Mouse (Mus musculus) forebrain, embryonic 15.5 days (tissue): ENCODE data around the gene Kcnk15. TPM values are rescaled to one million over a fixed set of nuclear protein-coding genes. Genes with fewer than 3 reads are reported as not detected.

ENCODE experiments used
- ATAC-seq: fragments of 200-750 bp; cut with Nextera tagmentation; replicated peaks from 2 replicates; pipeline ENCODE4 v1.8.0; 2017; ENCODE audit warnings: mild to moderate bottlenecking, moderate TSS enrichment, moderate library complexity
- H3K27ac ChIP-seq: fragments of 300-500 bp; sonication (generic); replicated peaks from 2 replicates; pipeline ENCODE4 v1.5.1; 2015; ENCODE audit warnings: mild to moderate bottlenecking, inconsistent platforms
- H3K27me3 ChIP-seq: fragments of 300-500 bp; sonication (generic); 2 replicates; pipeline ENCODE4 v1.6.1; 2015; ENCODE audit warnings: inconsistent platforms
- H3K36me3 ChIP-seq: fragments of 300-500 bp; sonication (generic); 2 replicates; pipeline ENCODE4 v1.6.1; 2015; ENCODE audit warnings: mild to moderate bottlenecking, inconsistent platforms
- H3K4me1 ChIP-seq: fragments of 300-500 bp; sonication (generic); 2 replicates; pipeline ENCODE4 v1.6.1; 2015; ENCODE audit warnings: inconsistent platforms
- H3K4me2 ChIP-seq: fragments of 300-500 bp; sonication (generic); replicated peaks from 2 replicates; pipeline ENCODE4 v1.6.1; 2015; ENCODE audit warnings: mild to moderate bottlenecking, inconsistent platforms
- H3K4me3 ChIP-seq: fragments of 300-500 bp; sonication (generic); 2 replicates; pipeline ENCODE4 v1.5.1; 2015; ENCODE audit warnings: mild to moderate bottlenecking, inconsistent platforms
- H3K9ac ChIP-seq: fragments of 300-500 bp; sonication (generic); replicated peaks from 2 replicates; pipeline ENCODE4 v1.6.1; 2015; ENCODE audit warnings: mild to moderate bottlenecking, inconsistent platforms
- H3K9me3 ChIP-seq: fragments of 300-500 bp; sonication (generic); 2 replicates; pipeline ENCODE4 v1.6.1; 2016; ENCODE audit warnings: inconsistent platforms
- WGBS: fragments of 180-500 bp; shearing (Covaris S2); methylation state at CpG from one replicate; pipeline ENCODE4 v1.1.7; 2015; ENCODE audit warnings: mixed read lengths; 5-methylcytosine and 5-hydroxymethylcytosine counted together
- polyA plus RNA-seq: library from polyadenylated mRNA; unstranded; fragments of >200 nt; fragmentation: Nextera tagmentation; extraction: Ambion mirVana; gene quantifications from 2 replicates; pipeline ENCODE4 v1.2.1, GENCODE M21; 2015

Kcnk15 gene
- polyA plus RNA-seq = not detected in 2 replicates

- H3K4me3 ChIP-seq = peak within 1 kb of the TSS; percentile 27
- H3K9ac ChIP-seq = no peak within 1 kb of the TSS
- H3K27me3 ChIP-seq = peaks cover 85% of the 10 kb centered on the region
- ATAC-seq = peak; percentile 32; the same call in 1 of the 2 replicates
- no peak within 1 kb of the TSS for H3K27ac ChIP-seq
- WGBS = 2% methylated on average over 38 of the region's 38 CpGs
- H3K4me1 ChIP-seq = peaks cover 9% of the 10 kb centered on the region
- H3K9me3 ChIP-seq = no peaks in the 10 kb centered on the region
- no peaks in the 10 kb centered on the region for H3K36me3 ChIP-seq
- H3K4me2 ChIP-seq = peak within 1 kb of the TSS; percentile 30
These were observed at the start of gene Kcnk15 for GRCm38 (mm10) chr2:163853461-163853901. TSS of gene Kcnk15 (plus strand) at chr2:163853651.

DNA sequence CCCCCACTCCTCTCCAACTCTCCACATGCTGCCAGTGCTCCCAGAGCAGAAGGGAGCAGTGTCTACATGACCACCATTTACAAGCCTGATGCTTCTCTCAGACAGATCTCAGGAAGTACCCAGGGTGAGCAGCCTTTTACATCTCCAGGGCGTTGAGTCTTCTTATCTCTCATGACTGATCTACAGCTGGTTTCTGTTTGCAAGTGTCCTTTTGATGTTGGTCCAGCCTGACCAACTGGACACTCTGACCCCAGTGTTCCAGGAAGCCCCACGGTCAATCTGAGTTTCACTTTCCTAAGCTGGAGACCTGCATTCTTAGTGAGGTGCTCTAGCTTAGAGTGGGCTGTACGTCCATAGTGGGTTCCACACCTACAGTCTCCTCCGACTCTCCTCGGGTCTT is 49.6 kb upstream of the Kcnk15 start:
- Histone ChIP-seq H3K4me1 (no peaks in the 10 kb centered on the region), H3K9ac (no peak overlapping the region), H3K4me2 (no peak overlapping the region), H3K4me3 (no peak overlapping the region), H3K9me3 (no peaks in the 10 kb centered on the region), H3K27me3 (no peaks in the 10 kb centered on the region), H3K36me3 (no peaks in the 10 kb centered on the region), H3K27ac (no peak overlapping the region)
- 85% methylated on average over 5 of the region's 5 CpGs for WGBS
- ATAC-seq = no peak

- WGBS = 86% methylated on average over 4 of the region's 4 CpGs
- no peaks in the 10 kb centered on the region for H3K4me1 ChIP-seq
These were observed 44.3 kb upstream of the Kcnk15 start for GRCm38 (mm10) chr2:163809166-163809565.

GRCm38 (mm10) chr2:163809704-163810103 is 43.7 kb upstream of the Kcnk15 start:
- Histone ChIP-seq H3K4me3 (no peak overlapping the region), H3K9ac (no peak overlapping the region), H3K27me3 (no peaks in the 10 kb centered on the region), H3K27ac (no peak overlapping the region), H3K9me3 (no peaks in the 10 kb centered on the region), H3K4me1 (no peaks in the 10 kb centered on the region), H3K36me3 (no peaks in the 10 kb centered on the region), H3K4me2 (no peak overlapping the region)
- no peak for ATAC-seq
- 73% methylated on average over 7 of the region's 7 CpGs for WGBS

More at GRCm38 (mm10) chr2:163809166-163809565, 44.3 kb upstream of the Kcnk15 start:
- Histone ChIP-seq H3K27ac (no peak overlapping the region), H3K9me3 (no peaks in the 10 kb centered on the region), H3K27me3 (no peaks in the 10 kb centered on the region), H3K9ac (no peak overlapping the region), H3K4me3 (no peak overlapping the region), H3K36me3 (no peaks in the 10 kb centered on the region), H3K4me2 (no peak overlapping the region)
- no peak for ATAC-seq

DNA sequence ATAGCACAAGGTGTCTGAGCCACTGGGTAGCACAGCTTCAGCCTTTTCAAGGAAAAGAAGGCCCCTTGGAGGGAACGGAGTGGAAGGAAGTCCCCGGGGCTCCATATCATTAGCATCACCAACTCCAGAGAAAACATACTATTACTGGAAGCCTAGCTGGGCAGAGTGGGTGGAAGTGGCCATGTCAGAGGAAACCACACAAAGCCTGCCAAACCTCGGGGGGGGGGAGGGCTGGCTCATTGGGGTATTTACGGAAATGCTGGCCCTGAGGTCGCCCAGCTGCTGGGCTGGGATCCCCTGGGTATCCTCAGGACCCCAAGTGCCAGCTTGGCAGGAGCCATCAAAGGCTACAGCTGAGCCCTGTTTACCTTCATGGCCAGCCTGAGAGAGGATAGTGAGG is 40.4 kb upstream of the Kcnk15 start:
- ATAC-seq = no peak
- 67% methylated on average over 5 of the region's 5 CpGs for WGBS
- no peaks in the 10 kb centered on the region for H3K9me3 ChIP-seq

GRCm38 (mm10) chr2:163814739-163815465 is 38.5 kb upstream of the Kcnk15 start:
- WGBS = 84% methylated on average over 9 of the region's 9 CpGs
- no peaks in the 10 kb centered on the region for H3K27me3 ChIP-seq

More for the DNA sequence above, 40.4 kb upstream of the Kcnk15 start:
- no peaks in the 10 kb centered on the region for H3K36me3 ChIP-seq
- H3K27ac ChIP-seq = no peak overlapping the region
- no peak overlapping the region for H3K9ac ChIP-seq
- no peak overlapping the region for H3K4me3 ChIP-seq
- no peaks in the 10 kb centered on the region for H3K4me1 ChIP-seq
- H3K27me3 ChIP-seq = no peaks in the 10 kb centered on the region
- H3K4me2 ChIP-seq = no peak overlapping the region

DNA sequence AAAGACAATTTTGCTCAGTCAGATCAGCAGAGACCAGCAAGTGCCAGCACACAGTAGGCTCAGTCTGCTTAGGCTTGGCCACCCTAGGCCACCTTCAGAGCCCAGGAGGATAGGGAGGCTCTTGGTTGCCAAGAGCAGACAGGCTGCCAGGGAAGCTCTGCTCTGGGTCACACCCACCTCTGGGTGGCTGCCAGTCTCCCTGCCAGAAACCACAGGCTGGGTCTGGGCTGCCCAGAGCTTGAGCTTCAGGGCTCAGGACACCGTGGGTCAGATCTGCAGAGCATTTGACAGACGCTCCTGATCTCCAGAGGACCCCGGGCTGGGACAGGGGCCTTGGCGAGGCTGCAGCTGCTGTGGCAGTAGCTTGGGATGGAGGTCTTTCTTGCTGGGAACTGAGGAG is 32.8 kb upstream of the Kcnk15 start, which contains the start of gene Ccn5:
Gene Ccn5, plus strand, starts transcription at position 255 of the 400 bp plus-strand sequence.
- no peak within 1 kb of the TSS for H3K4me3 ChIP-seq
- H3K4me1 ChIP-seq = no peaks in the 10 kb centered on the region
- no peak within 1 kb of the TSS for H3K9ac ChIP-seq
- H3K9me3 ChIP-seq = no peaks in the 10 kb centered on the region
- ATAC-seq = no peak
- WGBS = 81% methylated on average over 4 of the region's 4 CpGs
- no peaks in the 10 kb centered on the region for H3K36me3 ChIP-seq
- no peak within 1 kb of the TSS for H3K27ac ChIP-seq
- no peak within 1 kb of the TSS for H3K4me2 ChIP-seq
- no peaks in the 10 kb centered on the region for H3K27me3 ChIP-seq

More at GRCm38 (mm10) chr2:163814739-163815465, 38.5 kb upstream of the Kcnk15 start:
- H3K4me2 ChIP-seq = no peak overlapping the region
- no peaks in the 10 kb centered on the region for H3K36me3 ChIP-seq
- no peak overlapping the region for H3K27ac ChIP-seq
- H3K9me3 ChIP-seq = no peaks in the 10 kb centered on the region
- no peaks in the 10 kb centered on the region for H3K4me1 ChIP-seq
- no peak overlapping the region for H3K4me3 ChIP-seq
- H3K9ac ChIP-seq = no peak overlapping the region
- no peak for ATAC-seq

- no peak overlapping the region for H3K9ac ChIP-seq
- no peak overlapping the region for H3K4me3 ChIP-seq
- no peak overlapping the region for H3K4me2 ChIP-seq
- H3K36me3 ChIP-seq = no peaks in the 10 kb centered on the region
- no peaks in the 10 kb centered on the region for H3K4me1 ChIP-seq
- no peaks in the 10 kb centered on the region for H3K9me3 ChIP-seq
- ATAC-seq = no peak
- 7% methylated on average over 4 of the region's 4 CpGs for WGBS
- H3K27ac ChIP-seq = no peak overlapping the region
- H3K27me3 ChIP-seq = no peaks in the 10 kb centered on the region
These were observed 30.2 kb upstream of the Kcnk15 start for GRCm38 (mm10) chr2:163823248-163823647.

GRCm38 (mm10) chr2:163823771-163824170 is 29.7 kb upstream of the Kcnk15 start:
- no peaks in the 10 kb centered on the region for H3K27me3 ChIP-seq
- no peaks in the 10 kb centered on the region for H3K4me1 ChIP-seq
- no peak for ATAC-seq
- H3K4me2 ChIP-seq = no peak overlapping the region
- no peak overlapping the region for H3K27ac ChIP-seq
- H3K4me3 ChIP-seq = no peak overlapping the region
- 22% methylated on average over 11 of the region's 11 CpGs for WGBS
- no peaks in the 10 kb centered on the region for H3K36me3 ChIP-seq
- no peaks in the 10 kb centered on the region for H3K9me3 ChIP-seq
- H3K9ac ChIP-seq = no peak overlapping the region

GRCm38 (mm10) chr2:163825861-163826260 is 27.6 kb upstream of the Kcnk15 start:
- Histone ChIP-seq H3K27me3 (no peaks in the 10 kb centered on the region), H3K36me3 (no peaks in the 10 kb centered on the region), H3K9ac (no peak overlapping the region), H3K9me3 (no peaks in the 10 kb centered on the region), H3K27ac (no peak overlapping the region), H3K4me3 (no peak overlapping the region), H3K4me1 (no peaks in the 10 kb centered on the region), H3K4me2 (no peak overlapping the region)
- 94% methylated on average over 1 of the region's 1 CpGs for WGBS
- no peak for ATAC-seq

DNA sequence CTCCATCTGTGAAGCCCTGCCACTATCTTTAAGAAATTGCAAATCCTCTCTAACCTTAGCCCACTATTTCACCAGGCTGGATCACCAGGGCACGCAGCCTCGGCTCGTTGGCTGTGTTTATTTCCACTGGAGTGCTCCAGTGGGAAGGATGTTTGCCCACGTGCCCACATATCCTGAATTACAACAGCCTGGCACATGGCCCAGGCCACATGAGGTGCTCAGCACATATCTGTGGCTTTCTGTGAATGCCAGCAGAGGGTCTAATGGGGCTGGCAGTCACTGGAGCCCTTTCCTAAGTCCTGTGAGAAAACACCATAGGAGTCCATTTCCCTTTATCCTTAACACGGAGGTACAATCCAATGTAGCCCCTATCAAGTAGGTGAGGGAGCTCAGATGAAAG is 27.0 kb upstream of the Kcnk15 start:
- no peak overlapping the region for H3K27ac ChIP-seq
- no peak overlapping the region for H3K4me3 ChIP-seq
- H3K9ac ChIP-seq = no peak overlapping the region
- H3K36me3 ChIP-seq = no peaks in the 10 kb centered on the region
- no peaks in the 10 kb centered on the region for H3K9me3 ChIP-seq
- ATAC-seq = no peak
- H3K27me3 ChIP-seq = no peaks in the 10 kb centered on the region
- no peak overlapping the region for H3K4me2 ChIP-seq
- 58% methylated on average over 5 of the region's 5 CpGs for WGBS
- no peaks in the 10 kb centered on the region for H3K4me1 ChIP-seq

GRCm38 (mm10) chr2:163831163-163831562 is 22.3 kb upstream of the Kcnk15 start:
- Histone ChIP-seq H3K9me3 (no peaks in the 10 kb centered on the region), H3K27ac (no peak overlapping the region), H3K4me2 (no peak overlapping the region), H3K4me1 (no peaks in the 10 kb centered on the region), H3K36me3 (no peaks in the 10 kb centered on the region), H3K27me3 (no peaks in the 10 kb centered on the region), H3K4me3 (no peak overlapping the region), H3K9ac (no peak overlapping the region)
- WGBS = 59% methylated on average over 1 of the region's 1 CpGs
- no peak for ATAC-seq

GRCm38 (mm10) chr2:163838043-163838442 is 15.4 kb upstream of the Kcnk15 start:
- no peak for ATAC-seq
- no peak overlapping the region for H3K4me2 ChIP-seq
- H3K36me3 ChIP-seq = no peaks in the 10 kb centered on the region
- H3K4me1 ChIP-seq = 0 out of 2 replicates have a peak, but pooled peaks cover 3% of the 10 kb centered on the region
- WGBS = 26% methylated on average over 9 of the region's 9 CpGs
- no peak overlapping the region for H3K27ac ChIP-seq
- H3K9me3 ChIP-seq = no peaks in the 10 kb centered on the region
- no peak overlapping the region for H3K4me3 ChIP-seq
- no peak overlapping the region for H3K9ac ChIP-seq
- peaks cover 27% of the 10 kb centered on the region for H3K27me3 ChIP-seq
